Mouse (Mus musculus) hindbrain, embryonic 11.5 days (tissue): ENCODE data around the gene Gm8994. TPM values are rescaled to one million over a fixed set of nuclear protein-coding genes. Genes with fewer than 3 reads are reported as not detected.
"Not testable (repeated sequence)": the region's sequence is repeated elsewhere in the genome, so short reads cannot be mapped to it uniquely, and the experiment has no call there.

Experiments used
- ATAC-seq: fragments of 200-750 bp; cut with Nextera tagmentation; 2 replicates; pipeline ENCODE4 v1.8.0; 2017; ENCODE audit warnings: mild to moderate bottlenecking, moderate TSS enrichment, moderate library complexity; ENCODE audit not compliant: low FRiP score
- DNase-seq: peaks from one replicate; pipeline ENCODE4 v3.0.0-alpha.2; 2015; ENCODE audit warnings: low spot score
- H3K27ac ChIP-seq: fragments of 300-500 bp; sonication (generic); 2 replicates; pipeline ENCODE4 v1.5.1; 2014; ENCODE audit warnings: mild to moderate bottlenecking, low read depth, low read length
- H3K27me3 ChIP-seq: fragments of 300-500 bp; sonication (generic); 2 replicates; pipeline ENCODE4 v1.6.1; 2014; ENCODE audit warnings: mild to moderate bottlenecking, low read length, moderate library complexity, mixed read lengths; ENCODE audit not compliant: control insufficient read depth, insufficient read depth
- H3K36me3 ChIP-seq: fragments of 300-500 bp; sonication (generic); 2 replicates; pipeline ENCODE4 v1.6.1; 2014; ENCODE audit warnings: mild to moderate bottlenecking, low read length, moderate library complexity, mixed read lengths; ENCODE audit not compliant: control insufficient read depth, insufficient read depth
- H3K4me1 ChIP-seq: fragments of 300-500 bp; sonication (generic); replicated peaks from 2 replicates; pipeline ENCODE4 v1.6.1; 2014; ENCODE audit warnings: low read length, mixed read lengths; ENCODE audit not compliant: control insufficient read depth, insufficient read depth
- H3K4me2 ChIP-seq: fragments of 300-500 bp; sonication (generic); replicated peaks from 2 replicates; pipeline ENCODE4 v1.6.1; 2014; ENCODE audit warnings: mild to moderate bottlenecking, low read depth, low read length
- H3K4me3 ChIP-seq: fragments of 300-500 bp; sonication (generic); 2 replicates; pipeline ENCODE4 v1.5.1; 2014; ENCODE audit warnings: low read depth, low read length
- H3K9ac ChIP-seq: fragments of 300-500 bp; sonication (generic); 2 replicates; pipeline ENCODE4 v1.6.1; 2014; ENCODE audit warnings: low read depth, low read length
- H3K9me3 ChIP-seq: fragments of 300-500 bp; sonication (generic); 2 replicates; pipeline ENCODE4 v1.6.1; 2016; ENCODE audit warnings: low read length; ENCODE audit not compliant: control insufficient read depth
- WGBS: fragments of 180-500 bp; shearing (Covaris S2); extraction: QIAGEN DNeasy Blood & Tissue Kit; methylation state at CpG from one replicate; pipeline ENCODE4 v1.1.7; 2014; 5-methylcytosine and 5-hydroxymethylcytosine counted together
- polyA plus RNA-seq: library from polyadenylated mRNA; unstranded; fragments of >200 nt; fragmentation: Nextera tagmentation; extraction: Ambion mirVana; gene quantifications from 2 replicates; pipeline ENCODE4 v1.2.1, GENCODE M21; 2014

Gene Gm8994
- polyA plus RNA-seq, 1 experiment from 2014 or later = not detected

DNA sequence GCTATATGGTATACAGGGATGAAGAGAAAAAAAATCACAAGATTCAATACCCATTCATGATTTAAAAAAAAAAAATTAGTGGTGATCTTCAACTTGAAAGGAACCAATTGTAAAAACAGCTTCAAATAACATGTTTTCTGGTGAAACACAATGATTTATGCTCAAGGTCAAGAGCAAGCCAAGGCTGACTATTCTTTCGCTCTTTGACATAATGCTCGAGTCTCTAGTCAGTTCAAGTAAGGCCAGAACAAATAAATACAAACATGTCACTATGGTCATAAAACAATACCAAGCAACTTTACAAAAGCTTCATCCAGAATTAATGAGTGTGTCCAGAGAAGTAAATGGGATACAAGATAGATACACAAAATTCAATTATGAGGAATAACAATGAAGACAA, 31.1 kb upstream of the Gm8994 start:
- Histone ChIP-seq H3K4me3 (no peak overlapping the region), H3K27ac (no peak overlapping the region), H3K9me3 (no peaks in the 10 kb centered on the region), H3K4me2 (no peak overlapping the region), H3K27me3 (no peaks in the 10 kb centered on the region), H3K4me1 (no peaks in the 10 kb centered on the region), H3K36me3 (no peaks in the 10 kb centered on the region), H3K9ac (no peak overlapping the region)
- WGBS = 87% methylated on average over 2 of the region's 2 CpGs
- no peak for ATAC-seq
- DNase-seq = no peak

DNA sequence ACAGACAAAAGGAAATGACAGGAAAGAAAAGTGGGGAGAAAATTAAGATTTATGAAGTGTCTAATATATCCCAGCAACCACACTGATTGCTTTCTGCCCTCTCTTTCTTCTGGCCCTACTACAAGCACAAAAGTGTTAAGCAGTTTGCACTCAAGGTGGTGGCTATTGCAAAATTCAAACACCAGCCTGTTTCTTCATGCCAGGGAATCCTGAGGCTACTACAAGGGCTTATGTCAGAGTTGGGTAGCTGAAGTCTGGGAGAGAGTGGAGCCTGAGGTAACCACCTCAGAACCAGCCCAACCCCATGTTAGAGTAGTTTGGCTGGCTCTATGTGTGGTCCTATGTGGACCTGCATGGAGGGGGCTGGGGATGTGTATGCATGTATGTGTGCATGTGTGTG, 23.8 kb upstream of the Gm8994 start:
- H3K9ac ChIP-seq = no peak overlapping the region
- no peak overlapping the region for H3K4me2 ChIP-seq
- H3K4me3 ChIP-seq = no peak overlapping the region
- no peaks in the 10 kb centered on the region for H3K36me3 ChIP-seq
- no peaks in the 10 kb centered on the region for H3K27me3 ChIP-seq
- DNase-seq (no peak), ATAC-seq (no peak)
- no peaks in the 10 kb centered on the region for H3K4me1 ChIP-seq
- H3K9me3 ChIP-seq = no peaks in the 10 kb centered on the region
- H3K27ac ChIP-seq = no peak overlapping the region

DNA sequence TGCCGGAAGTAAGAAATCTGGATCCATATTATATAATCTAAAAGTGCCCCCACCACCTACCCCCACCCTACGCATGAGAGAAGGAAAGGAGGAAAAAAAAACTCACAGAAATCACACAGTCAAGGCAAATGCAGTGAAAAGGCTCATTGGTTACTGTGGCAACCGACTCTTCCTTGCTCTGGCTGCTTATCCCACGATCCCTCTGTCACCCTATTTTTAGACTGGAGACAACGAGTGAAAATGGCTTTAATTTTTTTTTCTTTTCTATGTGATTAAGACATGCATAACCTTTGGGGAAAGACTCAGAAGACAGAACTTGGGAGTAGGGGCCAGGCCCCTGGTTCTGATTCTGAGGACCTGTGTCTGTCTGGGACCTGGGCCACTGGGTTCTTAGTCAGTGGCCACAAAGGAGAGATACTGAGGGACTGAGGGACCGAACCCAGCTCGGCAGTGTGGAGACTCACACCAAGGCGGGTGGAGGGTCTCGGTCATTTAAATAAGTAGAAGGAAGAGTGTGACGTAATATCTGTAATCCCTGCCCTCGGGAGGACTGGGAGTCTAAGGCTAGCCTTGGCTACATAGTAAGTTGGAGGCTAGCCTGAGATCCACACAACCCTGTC, 22.9 kb upstream of the Gm8994 start:
- Histone ChIP-seq H3K36me3 (no peaks in the 10 kb centered on the region), H3K9me3 (no peaks in the 10 kb centered on the region), H3K4me3 (no peak overlapping the region), H3K27me3 (no peaks in the 10 kb centered on the region), H3K27ac (no peak overlapping the region), H3K9ac (no peak overlapping the region), H3K4me2 (no peak overlapping the region), H3K4me1 (no peaks in the 10 kb centered on the region)
- WGBS = 77% methylated on average over 11 of the region's 11 CpGs
- DNase-seq (no peak), ATAC-seq (no peak)

DNA sequence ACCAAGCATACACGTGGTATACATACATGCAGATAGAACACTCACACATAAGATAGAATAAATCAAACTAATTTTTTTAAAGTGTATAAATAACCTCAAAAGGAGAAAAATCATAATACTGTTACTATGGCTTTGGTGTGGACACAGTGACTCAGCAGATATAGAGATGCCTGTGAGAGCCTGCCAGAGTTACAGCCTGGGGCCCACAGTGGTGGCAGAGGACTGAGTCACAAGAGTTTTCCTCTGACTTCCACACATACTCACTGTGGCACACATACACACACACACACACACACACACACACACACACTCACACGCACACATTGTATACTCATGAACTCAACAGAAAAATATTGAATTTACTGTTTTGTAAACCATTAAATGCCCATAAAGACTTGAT, 17.9 kb upstream of the Gm8994 start:
- no peak for ATAC-seq
- H3K9ac ChIP-seq = no peak overlapping the region
- no peak overlapping the region for H3K4me3 ChIP-seq
- H3K27ac ChIP-seq = no peak overlapping the region
- no peaks in the 10 kb centered on the region for H3K36me3 ChIP-seq
- H3K27me3 ChIP-seq = no peaks in the 10 kb centered on the region
- H3K4me2 ChIP-seq = no peak overlapping the region
- H3K9me3 ChIP-seq = no peaks in the 10 kb centered on the region
- H3K4me1 ChIP-seq = no peaks in the 10 kb centered on the region
- DNase-seq = no peak
- WGBS = 88% methylated on average over 2 of the region's 2 CpGs

GRCm38 (mm10) chr6:136328416-136328815, 1.1 kb downstream of the Gm8994 start:
- 95% methylated on average over 24 of the region's 26 CpGs for WGBS
- not testable (repeated sequence) for H3K9me3 ChIP-seq, H3K4me3 ChIP-seq, H3K27ac ChIP-seq, H3K36me3 ChIP-seq, H3K4me2 ChIP-seq, H3K9ac ChIP-seq, ATAC-seq, H3K4me1 ChIP-seq, H3K27me3 ChIP-seq, DNase-seq

DNA sequence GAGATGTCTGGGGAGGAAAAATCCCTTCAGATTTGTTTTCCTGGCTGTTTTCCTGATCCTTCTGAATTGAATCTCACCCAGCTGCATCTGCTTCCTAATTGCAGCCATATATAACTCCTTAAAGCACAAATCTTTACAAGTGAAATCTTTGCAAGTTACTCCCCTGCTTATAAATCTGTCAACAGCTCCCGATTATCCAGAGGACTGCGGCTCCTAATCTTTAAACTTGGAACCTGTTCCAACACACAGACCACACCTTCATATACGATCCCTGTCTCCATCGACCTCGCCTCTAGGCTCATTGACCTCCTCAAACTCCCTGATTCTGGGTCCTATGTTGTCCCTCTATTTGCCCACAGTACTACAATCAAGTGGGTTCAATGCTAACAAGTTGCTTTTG, 13.3 kb downstream of the Gm8994 start:
- H3K4me1 ChIP-seq = no peaks in the 10 kb centered on the region
- no peaks in the 10 kb centered on the region for H3K27me3 ChIP-seq
- ATAC-seq (no peak), DNase-seq (no peak)
- H3K9ac ChIP-seq = no peak overlapping the region
- no peak overlapping the region for H3K4me3 ChIP-seq
- H3K36me3 ChIP-seq = no peaks in the 10 kb centered on the region
- no peaks in the 10 kb centered on the region for H3K9me3 ChIP-seq
- no peak overlapping the region for H3K27ac ChIP-seq
- H3K4me2 ChIP-seq = no peak overlapping the region
- WGBS = 93% methylated on average over 5 of the region's 5 CpGs

GRCm38 (mm10) chr6:136341093-136341492, 13.8 kb downstream of the Gm8994 start:
- Histone ChIP-seq H3K9ac (no peak overlapping the region), H3K36me3 (no peaks in the 10 kb centered on the region), H3K27ac (no peak overlapping the region), H3K4me2 (no peak overlapping the region), H3K9me3 (no peaks in the 10 kb centered on the region), H3K4me3 (no peak overlapping the region), H3K4me1 (no peaks in the 10 kb centered on the region), H3K27me3 (no peaks in the 10 kb centered on the region)
- no peak for DNase-seq
- ATAC-seq = no peak
- WGBS = 97% methylated on average over 1 of the region's 1 CpGs

DNA sequence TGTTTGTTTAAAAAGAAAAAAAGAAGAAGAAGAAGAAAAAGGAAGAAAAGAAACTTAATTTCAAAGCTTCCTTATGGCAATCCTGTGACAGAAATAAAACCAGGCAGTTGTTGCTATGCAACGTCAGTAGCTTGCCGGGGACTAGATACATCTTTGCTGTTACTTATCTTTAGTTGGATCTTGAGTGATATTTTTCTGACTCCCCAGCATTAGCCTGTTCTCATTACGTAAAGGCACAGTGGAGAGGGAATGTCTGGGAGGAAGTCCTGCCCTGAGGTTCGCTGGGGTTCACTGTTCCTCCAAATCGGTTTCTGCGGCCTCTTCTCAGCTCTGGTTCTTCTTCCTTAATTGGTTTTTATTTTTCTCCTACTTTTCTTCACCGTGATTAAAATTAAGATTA, 16.5 kb downstream of the Gm8994 start:
- Histone ChIP-seq H3K36me3 (no peaks in the 10 kb centered on the region), H3K4me3 (no peak overlapping the region), H3K4me1 (no peaks in the 10 kb centered on the region), H3K9me3 (no peaks in the 10 kb centered on the region), H3K27me3 (no peaks in the 10 kb centered on the region), H3K27ac (no peak overlapping the region), H3K9ac (no peak overlapping the region), H3K4me2 (no peak overlapping the region)
- no peak for ATAC-seq
- WGBS = 93% methylated on average over 7 of the region's 7 CpGs
- DNase-seq = no peak

- no peak overlapping the region for H3K4me2 ChIP-seq
- H3K36me3 ChIP-seq = no peaks in the 10 kb centered on the region
- H3K9ac ChIP-seq = no peak overlapping the region
- no peaks in the 10 kb centered on the region for H3K9me3 ChIP-seq
- DNase-seq (no peak), ATAC-seq (no peak)
- no peaks in the 10 kb centered on the region for H3K4me1 ChIP-seq
- no peak overlapping the region for H3K27ac ChIP-seq
- no peaks in the 10 kb centered on the region for H3K27me3 ChIP-seq
- H3K4me3 ChIP-seq = no peak overlapping the region
- 90% methylated on average over 6 of the region's 6 CpGs for WGBS
Measured at GRCm38 (mm10) chr6:136345034-136345433, 17.7 kb downstream of the Gm8994 start.
